Mouse (Mus musculus): ENCODE results near the gene Slc16a8. TPM values are rescaled to one million over a fixed set of nuclear protein-coding genes. Genes with fewer than 3 reads are reported as not detected.

Gene Slc16a8
- total and polyA plus RNA-seq, 3 experiments = 0.16 to 0.57 (median 0.39) TPM

GRCm38 (mm10) chr15:79212750-79213446 lies 41.7 kb downstream of the Slc16a8 start:
- WGBS = 91% methylated on average over 26 of the region's 26 CpGs
- intact Hi-C loops (cut with DNase I) = no loop called here
- no peak overlapping the region for H3K4me3 ChIP-seq
- H3K9ac ChIP-seq (ENCODE audit: low read depth, low read length) = no peak overlapping the region
- no peaks in the 10 kb centered on the region for H3K79me2 ChIP-seq (replicated peaks; ENCODE audit: control insufficient read depth, insufficient read depth, low read length)
- DNase-seq = no peak
- no peak overlapping the region for H3K27ac ChIP-seq
- H3K27me3 ChIP-seq (ENCODE audit: control insufficient read depth, insufficient read depth, low read length) = no peaks in the 10 kb centered on the region
- no peaks in the 10 kb centered on the region for H3K4me1 ChIP-seq (ENCODE audit: control insufficient read depth, insufficient read depth, low read length)
- H3K36me3 ChIP-seq (ENCODE audit: control insufficient read depth, insufficient read depth, low read length) = no peaks in the 10 kb centered on the region
- no peak for TF ChIP-seq CTCF (IDR thresholded peaks at IDR 0.05)
- no peak for TF ChIP-seq EP300 (IDR thresholded peaks at IDR 0.05; ENCODE audit: insufficient read depth, low read depth, low read length)
- no peak for TF ChIP-seq POLR2A (IDR thresholded peaks at IDR 0.05; ENCODE audit: insufficient read depth, low read depth, low read length)

GRCm38 (mm10) chr15:79210357-79210756 lies 44.2 kb downstream of the Slc16a8 start:
- Histone ChIP-seq H3K4me3 (no peak overlapping the region), H3K4me1 (ENCODE audit: control insufficient read depth, insufficient read depth, low read length) (no peaks in the 10 kb centered on the region), H3K27ac (no peak overlapping the region), H3K36me3 (ENCODE audit: control insufficient read depth, insufficient read depth, low read length) (no peaks in the 10 kb centered on the region), H3K79me2 (replicated peaks; ENCODE audit: control insufficient read depth, insufficient read depth, low read length) (no peaks in the 10 kb centered on the region), H3K9ac (ENCODE audit: low read depth, low read length) (no peak overlapping the region), H3K27me3 (ENCODE audit: control insufficient read depth, insufficient read depth, low read length) (no peaks in the 10 kb centered on the region)
- TF ChIP-seq EP300 (IDR thresholded peaks at IDR 0.05; ENCODE audit: insufficient read depth, low read depth, low read length) (no peak), POLR2A (IDR thresholded peaks at IDR 0.05; ENCODE audit: insufficient read depth, low read depth, low read length) (no peak), CTCF (IDR thresholded peaks at IDR 0.05) (no peak)
- WGBS = 66% methylated on average over 2 of the region's 2 CpGs
- intact Hi-C loops (cut with DNase I) = no loop called here
- DNase-seq = no peak

GRCm38 (mm10) chr15:79208758-79209439 lies 45.7 kb downstream of the Slc16a8 start:
- H3K27me3 ChIP-seq (ENCODE audit: control insufficient read depth, insufficient read depth, low read length) = no peaks in the 10 kb centered on the region
- intact Hi-C loops (cut with DNase I) = no loop called here
- WGBS = 67% methylated on average over 27 of the region's 27 CpGs
- H3K27ac ChIP-seq = peak overlapping the region; percentile 43
- H3K4me3 ChIP-seq = no peak overlapping the region
- no peak overlapping the region for H3K9ac ChIP-seq (ENCODE audit: low read depth, low read length)
- DNase-seq = peak; percentile 40 to 72
- no peaks in the 10 kb centered on the region for H3K79me2 ChIP-seq (replicated peaks; ENCODE audit: control insufficient read depth, insufficient read depth, low read length)
- no peaks in the 10 kb centered on the region for H3K36me3 ChIP-seq (ENCODE audit: control insufficient read depth, insufficient read depth, low read length)
- TF ChIP-seq CTCF (IDR thresholded peaks at IDR 0.05) = no peak
- no peak for TF ChIP-seq POLR2A (IDR thresholded peaks at IDR 0.05; ENCODE audit: insufficient read depth, low read depth, low read length)
- no peak for TF ChIP-seq EP300 (IDR thresholded peaks at IDR 0.05; ENCODE audit: insufficient read depth, low read depth, low read length)
- no peaks in the 10 kb centered on the region for H3K4me1 ChIP-seq (ENCODE audit: control insufficient read depth, insufficient read depth, low read length)

- H3K79me2 ChIP-seq (replicated peaks; ENCODE audit: control insufficient read depth, insufficient read depth, low read length) = no peaks in the 10 kb centered on the region
- TF ChIP-seq POLR2A (IDR thresholded peaks at IDR 0.05; ENCODE audit: insufficient read depth, low read depth, low read length) (no peak), CTCF (IDR thresholded peaks at IDR 0.05) (no peak), EP300 (IDR thresholded peaks at IDR 0.05; ENCODE audit: insufficient read depth, low read depth, low read length) (no peak)
- H3K4me3 ChIP-seq = no peak overlapping the region
- no peak overlapping the region for H3K9ac ChIP-seq (ENCODE audit: low read depth, low read length)
- 65% methylated on average over 6 of the region's 6 CpGs for WGBS
- H3K27ac ChIP-seq = no peak overlapping the region
- no peaks in the 10 kb centered on the region for H3K4me1 ChIP-seq (ENCODE audit: control insufficient read depth, insufficient read depth, low read length)
- intact Hi-C loops (cut with DNase I) = no loop called here
- no peaks in the 10 kb centered on the region for H3K27me3 ChIP-seq (ENCODE audit: control insufficient read depth, insufficient read depth, low read length)
- H3K36me3 ChIP-seq (ENCODE audit: control insufficient read depth, insufficient read depth, low read length) = no peaks in the 10 kb centered on the region
- peak in 1 of 2 experiments; percentile 32 for DNase-seq
These were observed 46.4 kb downstream of the Slc16a8 start for GRCm38 (mm10) chr15:79208211-79208610.

GRCm38 (mm10) chr15:79202575-79202974 lies 52.0 kb downstream of the Slc16a8 start:
- no peaks in the 10 kb centered on the region for H3K79me2 ChIP-seq (replicated peaks; ENCODE audit: control insufficient read depth, insufficient read depth, low read length)
- no peak for DNase-seq
- H3K9ac ChIP-seq (ENCODE audit: low read depth, low read length) = no peak overlapping the region
- WGBS = 51% methylated on average over 10 of the region's 10 CpGs
- no peak overlapping the region for H3K4me3 ChIP-seq
- no peaks in the 10 kb centered on the region for H3K4me1 ChIP-seq (ENCODE audit: control insufficient read depth, insufficient read depth, low read length)
- H3K36me3 ChIP-seq (ENCODE audit: control insufficient read depth, insufficient read depth, low read length) = no peaks in the 10 kb centered on the region
- no peak for TF ChIP-seq EP300 (IDR thresholded peaks at IDR 0.05; ENCODE audit: insufficient read depth, low read depth, low read length)
- TF ChIP-seq POLR2A (IDR thresholded peaks at IDR 0.05; ENCODE audit: insufficient read depth, low read depth, low read length) = no peak
- TF ChIP-seq CTCF (IDR thresholded peaks at IDR 0.05) = no peak
- intact Hi-C loops (cut with DNase I) = no loop called here
- no peak overlapping the region for H3K27ac ChIP-seq
- no peaks in the 10 kb centered on the region for H3K27me3 ChIP-seq (ENCODE audit: control insufficient read depth, insufficient read depth, low read length)

Data from heart, adult 2 months (tissue).